Mouse (Mus musculus): Measurements from ENCODE around the gene Ppp1r2. TPM values are rescaled to one million over a fixed set of nuclear protein-coding genes. Genes with fewer than 3 reads are reported as not detected.

Ppp1r2 gene
- polyA plus RNA-seq, 1 experiment: 45.4 TPM

GRCm38 (mm10) chr16:31290751-31291365 is 15.8 kb upstream of the Ppp1r2 start:
- Histone ChIP-seq H3K4me3 (ENCODE audit: insufficient read depth, low read length) (peak overlapping the region; percentile 54), H3K4me1 (ENCODE audit: control insufficient read depth, insufficient read depth, low read length) (peaks cover 48% of the 10 kb centered on the region), H3K27ac (ENCODE audit: insufficient read depth, low read depth, low read length) (peak overlapping the region; percentile 97)
- TF ChIP-seq CTCF (IDR thresholded peaks at IDR 0.05; ENCODE audit: low read depth, low read length) (no peak), POLR2A (IDR thresholded peaks at IDR 0.05; ENCODE audit: borderline replicate concordance, low read depth, low read length) (no peak)

DNA sequence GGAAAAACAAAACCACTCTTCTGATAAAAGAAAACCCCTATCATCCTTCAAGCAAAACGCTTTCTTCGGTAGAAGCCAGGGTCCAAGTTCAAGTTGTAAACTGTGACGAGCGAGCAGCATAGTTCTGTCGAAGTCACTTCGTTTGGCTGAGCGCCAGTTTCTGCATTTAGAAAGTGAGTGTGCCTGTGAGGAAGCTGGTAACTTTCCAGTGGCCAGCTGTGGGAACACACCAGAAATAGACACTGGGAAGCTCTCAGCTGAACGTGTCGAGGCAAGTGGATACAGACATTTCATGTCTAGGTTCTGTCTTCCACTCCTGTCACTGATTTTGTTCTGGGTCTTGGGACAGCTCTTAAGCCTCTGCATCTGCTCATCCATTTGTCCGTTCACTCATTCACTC is 15.2 kb upstream of the Ppp1r2 start:
- TF ChIP-seq POLR2A (IDR thresholded peaks at IDR 0.05; ENCODE audit: borderline replicate concordance, low read depth, low read length) (no peak), CTCF (IDR thresholded peaks at IDR 0.05; ENCODE audit: low read depth, low read length) (no peak)
- peak overlapping the region; percentile 97 for H3K27ac ChIP-seq (ENCODE audit: insufficient read depth, low read depth, low read length)
- H3K4me3 ChIP-seq (ENCODE audit: insufficient read depth, low read length): peak overlapping the region; percentile 54
- H3K4me1 ChIP-seq (ENCODE audit: control insufficient read depth, insufficient read depth, low read length): peaks cover 43% of the 10 kb centered on the region

DNA sequence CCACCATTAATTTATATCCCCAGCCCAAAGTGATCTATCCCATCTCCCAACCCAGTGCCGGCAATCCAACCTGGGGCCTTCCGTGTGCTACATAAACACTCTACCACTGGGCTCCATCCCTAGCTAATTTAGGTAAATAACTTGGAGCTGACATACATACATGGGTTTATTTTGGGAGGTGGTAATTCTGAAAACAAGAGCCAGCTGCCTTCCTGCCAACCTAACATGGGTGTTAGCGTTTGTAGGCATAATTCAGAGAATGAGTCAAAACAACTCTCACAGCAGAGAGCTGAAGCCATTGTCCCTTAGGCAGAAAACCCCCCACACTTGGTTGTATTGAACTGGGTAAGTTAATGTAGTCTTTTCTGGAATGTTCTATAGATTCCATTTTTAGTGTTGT is 12.6 kb upstream of the Ppp1r2 start:
- H3K27ac ChIP-seq (ENCODE audit: insufficient read depth, low read depth, low read length): no peak overlapping the region
- no peak for TF ChIP-seq CTCF (IDR thresholded peaks at IDR 0.05; ENCODE audit: low read depth, low read length)
- TF ChIP-seq POLR2A (IDR thresholded peaks at IDR 0.05; ENCODE audit: borderline replicate concordance, low read depth, low read length): no peak
- H3K4me3 ChIP-seq (ENCODE audit: insufficient read depth, low read length): no peak overlapping the region

GRCm38 (mm10) chr16:31286801-31287488 is 11.9 kb upstream of the Ppp1r2 start:
- Histone ChIP-seq H3K4me3 (ENCODE audit: insufficient read depth, low read length) (no peak overlapping the region), H3K27ac (ENCODE audit: insufficient read depth, low read depth, low read length) (no peak overlapping the region), H3K4me1 (ENCODE audit: control insufficient read depth, insufficient read depth, low read length) (peaks cover 34% of the 10 kb centered on the region)
- TF ChIP-seq POLR2A (IDR thresholded peaks at IDR 0.05; ENCODE audit: borderline replicate concordance, low read depth, low read length) (no peak), CTCF (IDR thresholded peaks at IDR 0.05; ENCODE audit: low read depth, low read length) (no peak)

More for the DNA sequence above, 12.6 kb upstream of the Ppp1r2 start:
- H3K4me1 ChIP-seq (ENCODE audit: control insufficient read depth, insufficient read depth, low read length): peaks cover 38% of the 10 kb centered on the region

- TF ChIP-seq POLR2A (IDR thresholded peaks at IDR 0.05; ENCODE audit: borderline replicate concordance, low read depth, low read length) (no peak), CTCF (IDR thresholded peaks at IDR 0.05; ENCODE audit: low read depth, low read length) (no peak)
- peaks cover 14% of the 10 kb centered on the region for H3K4me1 ChIP-seq (ENCODE audit: control insufficient read depth, insufficient read depth, low read length)
- no peak overlapping the region for H3K27ac ChIP-seq (ENCODE audit: insufficient read depth, low read depth, low read length)
- no peak overlapping the region for H3K4me3 ChIP-seq (ENCODE audit: insufficient read depth, low read length)
Measured at GRCm38 (mm10) chr16:31281981-31282380, 6.9 kb upstream of the Ppp1r2 start.

DNA sequence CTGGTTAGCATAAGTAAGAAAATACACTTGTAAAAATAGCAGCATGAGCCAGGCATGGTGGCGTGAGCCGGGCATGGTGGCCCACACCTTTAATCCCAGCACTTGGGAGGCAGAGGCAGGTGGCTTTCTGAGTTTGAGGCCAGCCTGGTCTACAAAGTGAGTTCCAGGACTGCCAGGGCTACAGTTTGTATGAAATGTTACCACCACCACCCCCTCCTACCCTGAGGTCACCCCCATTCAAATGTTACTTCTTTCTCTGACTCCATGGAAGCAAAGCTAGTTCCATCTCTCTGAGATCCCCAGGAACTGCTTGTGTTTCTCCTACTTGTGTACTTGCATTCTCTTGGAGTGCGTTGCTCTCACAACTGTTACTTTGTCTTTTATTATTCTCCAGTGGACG is 5.1 kb upstream of the Ppp1r2 start:
- H3K27ac ChIP-seq (ENCODE audit: insufficient read depth, low read depth, low read length): no peak overlapping the region
- TF ChIP-seq POLR2A (IDR thresholded peaks at IDR 0.05; ENCODE audit: borderline replicate concordance, low read depth, low read length) (no peak), CTCF (IDR thresholded peaks at IDR 0.05; ENCODE audit: low read depth, low read length) (no peak)
- H3K4me3 ChIP-seq (ENCODE audit: insufficient read depth, low read length): no peak overlapping the region
- H3K4me1 ChIP-seq (ENCODE audit: control insufficient read depth, insufficient read depth, low read length): peaks cover 10% of the 10 kb centered on the region

- no peak overlapping the region for H3K27ac ChIP-seq (ENCODE audit: insufficient read depth, low read depth, low read length)
Measured at GRCm38 (mm10) chr16:31278581-31278980, 3.5 kb upstream of the Ppp1r2 start.

GRCm38 (mm10) chr16:31278081-31278480 is 3.0 kb upstream of the Ppp1r2 start:
- Histone ChIP-seq H3K4me1 (ENCODE audit: control insufficient read depth, insufficient read depth, low read length) (peaks cover 14% of the 10 kb centered on the region), H3K4me3 (ENCODE audit: insufficient read depth, low read length) (no peak overlapping the region), H3K27ac (ENCODE audit: insufficient read depth, low read depth, low read length) (no peak overlapping the region)
- TF ChIP-seq POLR2A (IDR thresholded peaks at IDR 0.05; ENCODE audit: borderline replicate concordance, low read depth, low read length): no peak
- no peak for TF ChIP-seq CTCF (IDR thresholded peaks at IDR 0.05; ENCODE audit: low read depth, low read length)

More at GRCm38 (mm10) chr16:31278581-31278980, 3.5 kb upstream of the Ppp1r2 start:
- peaks cover 9% of the 10 kb centered on the region for H3K4me1 ChIP-seq (ENCODE audit: control insufficient read depth, insufficient read depth, low read length)
- no peak overlapping the region for H3K4me3 ChIP-seq (ENCODE audit: insufficient read depth, low read length)
- no peak for TF ChIP-seq POLR2A (IDR thresholded peaks at IDR 0.05; ENCODE audit: borderline replicate concordance, low read depth, low read length)
- TF ChIP-seq CTCF (IDR thresholded peaks at IDR 0.05; ENCODE audit: low read depth, low read length): no peak

DNA sequence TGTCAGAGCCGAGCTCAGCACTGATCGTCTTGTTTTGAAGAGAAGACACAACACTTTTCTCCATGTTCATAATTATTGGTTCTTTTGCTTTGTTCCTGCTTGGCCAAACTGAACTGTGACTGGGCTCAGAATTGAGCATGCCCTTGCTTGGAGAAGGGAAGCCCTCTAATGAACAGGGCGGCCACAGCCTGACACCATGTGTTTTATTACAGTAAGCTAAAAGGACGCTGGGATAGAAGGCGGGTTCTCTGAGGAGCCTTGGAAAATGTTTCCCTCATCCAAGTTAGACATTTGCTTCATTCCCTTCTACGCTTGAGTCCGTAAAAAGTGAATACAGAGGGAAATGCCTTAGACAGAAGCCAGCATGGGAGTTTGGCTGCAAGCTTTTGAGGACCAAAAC is 1.9 kb upstream of the Ppp1r2 start:
- Histone ChIP-seq H3K27ac (ENCODE audit: insufficient read depth, low read depth, low read length) (no peak overlapping the region), H3K4me1 (ENCODE audit: control insufficient read depth, insufficient read depth, low read length) (peaks cover 21% of the 10 kb centered on the region), H3K4me3 (ENCODE audit: insufficient read depth, low read length) (no peak overlapping the region)
- TF ChIP-seq CTCF (IDR thresholded peaks at IDR 0.05; ENCODE audit: low read depth, low read length): no peak
- no peak for TF ChIP-seq POLR2A (IDR thresholded peaks at IDR 0.05; ENCODE audit: borderline replicate concordance, low read depth, low read length)

DNA sequence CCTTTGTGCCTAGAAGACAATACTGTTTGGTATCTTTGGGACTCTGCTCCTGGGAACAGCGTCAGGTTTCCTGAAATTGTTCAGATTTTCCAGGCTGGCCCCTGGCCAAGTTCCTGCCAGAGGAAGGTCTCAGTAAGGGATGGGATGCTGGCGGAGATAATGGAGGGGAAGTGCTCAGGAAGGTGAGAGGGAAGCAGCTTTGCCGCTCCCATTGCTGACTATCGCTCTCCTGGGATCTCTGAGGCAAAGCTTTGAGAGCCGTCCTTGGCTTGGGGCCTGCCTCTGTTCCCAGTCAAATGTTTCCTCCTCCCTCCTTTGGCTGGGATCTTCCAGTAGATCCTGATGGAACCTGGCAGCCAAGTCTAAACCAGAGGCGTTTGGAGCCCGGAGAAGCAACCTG is 1.5 kb upstream of the Ppp1r2 start:
- Histone ChIP-seq H3K4me1 (ENCODE audit: control insufficient read depth, insufficient read depth, low read length) (peaks cover 22% of the 10 kb centered on the region), H3K27ac (ENCODE audit: insufficient read depth, low read depth, low read length) (no peak overlapping the region), H3K4me3 (ENCODE audit: insufficient read depth, low read length) (no peak overlapping the region)
- TF ChIP-seq CTCF (IDR thresholded peaks at IDR 0.05; ENCODE audit: low read depth, low read length): no peak
- no peak for TF ChIP-seq POLR2A (IDR thresholded peaks at IDR 0.05; ENCODE audit: borderline replicate concordance, low read depth, low read length)
